Mouse (Mus musculus): Measurements from ENCODE around the gene Nav2. TPM values are rescaled to one million over a fixed set of nuclear protein-coding genes. Genes with fewer than 3 reads are reported as not detected.

Nav2 gene
- polyA plus RNA-seq, 1 experiment from 2014 or later: 25.6 TPM

DNA sequence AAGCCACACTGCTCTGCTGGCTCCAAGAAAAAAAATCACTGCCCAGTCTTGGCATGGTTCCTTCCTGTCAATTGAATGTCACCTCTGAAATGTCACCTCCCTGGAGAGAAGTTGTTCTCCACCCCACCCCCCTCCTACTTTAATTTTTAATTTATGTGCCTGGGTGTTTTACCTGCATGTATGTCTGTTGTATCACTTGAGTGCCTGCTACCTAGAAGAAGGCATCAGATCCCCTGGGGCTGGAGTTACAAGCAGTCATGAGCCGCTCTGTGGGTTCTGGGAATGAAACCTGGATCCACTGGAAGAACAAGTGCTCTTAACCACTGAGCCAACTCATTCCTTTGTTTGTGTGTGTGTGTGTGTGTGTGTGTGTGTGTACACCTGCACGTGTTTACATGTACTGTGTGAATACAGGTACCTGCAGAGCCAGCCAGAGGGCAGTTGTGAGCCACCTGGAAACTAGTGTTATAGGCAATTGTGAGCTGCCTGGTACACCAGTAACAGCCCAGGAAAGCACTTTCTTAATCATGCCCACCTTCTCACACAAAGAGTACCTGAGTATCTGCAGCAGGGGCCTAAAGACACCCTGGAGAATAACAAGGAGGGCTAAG, 433.5 kb downstream of the Nav2 start:
- Histone ChIP-seq H3K4me1 (replicated peaks) (peaks cover 63% of the 10 kb centered on the region), H3K27ac (peak overlapping the region; percentile 73), H3K4me3 (no peak overlapping the region), H3K36me3 (no peaks in the 10 kb centered on the region), H3K9me3 (no peaks in the 10 kb centered on the region), H3K27me3 (ENCODE audit: insufficient read depth, poor library complexity, severe bottlenecking) (no peaks in the 10 kb centered on the region)
- 84% methylated on average over 2 of the region's 2 CpGs for WGBS
- DNase-seq (ENCODE audit: low spot score): no peak

DNA sequence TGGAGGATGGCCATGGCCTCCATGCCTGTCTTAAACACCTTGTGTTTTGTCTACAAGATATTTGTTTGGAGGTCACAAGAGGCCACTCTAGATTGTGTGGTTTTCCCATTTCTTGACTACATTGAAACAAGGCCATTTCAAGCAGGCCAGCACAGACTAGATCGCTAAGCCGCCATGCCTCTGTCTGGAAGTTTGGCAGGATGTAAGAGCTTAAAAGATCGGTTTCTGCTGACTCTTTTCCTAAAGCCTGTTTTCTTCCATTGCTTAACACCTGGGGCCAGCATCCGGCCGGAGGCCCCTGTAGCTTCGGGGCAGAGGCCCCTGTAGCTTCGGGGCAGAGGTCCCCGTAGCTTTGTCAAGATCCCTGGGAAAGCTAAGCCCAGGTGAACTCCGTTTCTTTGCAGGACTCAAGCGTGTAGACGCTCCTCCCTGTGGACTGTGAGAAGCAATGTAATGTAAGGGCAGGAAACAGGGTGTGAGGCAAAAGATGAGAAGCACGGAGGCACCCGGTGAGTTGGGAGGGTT, 434.1 kb downstream of the Nav2 start:
- 46% methylated on average over 13 of the region's 13 CpGs for WGBS
- Histone ChIP-seq H3K4me3 (no peak overlapping the region), H3K27ac (peak overlapping the region; percentile 73), H3K27me3 (ENCODE audit: insufficient read depth, poor library complexity, severe bottlenecking) (0 out of 2 replicates have a peak, but pooled peaks cover 4% of the 10 kb centered on the region), H3K9me3 (no peaks in the 10 kb centered on the region), H3K4me1 (replicated peaks) (peaks cover 63% of the 10 kb centered on the region), H3K36me3 (no peaks in the 10 kb centered on the region)
- no peak for DNase-seq (ENCODE audit: low spot score)

DNA sequence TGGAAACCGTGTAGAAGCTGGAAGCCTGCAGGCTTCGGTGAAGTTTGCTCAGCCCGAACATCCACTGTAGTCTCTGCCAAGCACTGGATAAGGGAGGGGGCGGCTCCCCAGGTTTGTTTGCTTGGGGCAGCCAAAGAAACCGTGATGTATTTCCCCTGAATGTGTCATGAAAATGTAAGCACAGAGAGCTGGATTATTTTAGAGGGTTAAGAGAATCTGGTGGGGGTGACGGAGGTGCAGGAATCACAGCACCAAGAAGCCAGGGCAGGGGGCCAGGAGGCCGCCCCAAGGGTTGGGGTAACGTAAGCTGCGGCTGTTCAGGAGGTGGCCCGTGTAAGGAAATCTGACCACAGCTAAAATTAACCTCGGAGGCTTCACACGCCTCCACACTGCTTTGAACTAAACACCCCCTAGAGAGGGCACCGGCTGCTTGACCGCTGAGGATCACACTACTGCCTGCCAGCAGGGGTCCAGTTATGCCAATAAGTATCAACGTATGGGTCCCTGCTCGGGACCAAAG, 434.6 kb downstream of the Nav2 start:
- no peaks in the 10 kb centered on the region for H3K36me3 ChIP-seq
- WGBS: 19% methylated on average over 16 of the region's 16 CpGs
- peaks cover 63% of the 10 kb centered on the region for H3K4me1 ChIP-seq (replicated peaks)
- no peaks in the 10 kb centered on the region for H3K9me3 ChIP-seq
- H3K27ac ChIP-seq: peak overlapping the region; percentile 73
- 0 out of 2 replicates have a peak, but pooled peaks cover 9% of the 10 kb centered on the region for H3K27me3 ChIP-seq (ENCODE audit: insufficient read depth, poor library complexity, severe bottlenecking)
- H3K4me3 ChIP-seq: 0 out of 2 replicates have a peak overlapping the region, but pooled peaks have one; percentile 23
- no peak for DNase-seq (ENCODE audit: low spot score)

DNA sequence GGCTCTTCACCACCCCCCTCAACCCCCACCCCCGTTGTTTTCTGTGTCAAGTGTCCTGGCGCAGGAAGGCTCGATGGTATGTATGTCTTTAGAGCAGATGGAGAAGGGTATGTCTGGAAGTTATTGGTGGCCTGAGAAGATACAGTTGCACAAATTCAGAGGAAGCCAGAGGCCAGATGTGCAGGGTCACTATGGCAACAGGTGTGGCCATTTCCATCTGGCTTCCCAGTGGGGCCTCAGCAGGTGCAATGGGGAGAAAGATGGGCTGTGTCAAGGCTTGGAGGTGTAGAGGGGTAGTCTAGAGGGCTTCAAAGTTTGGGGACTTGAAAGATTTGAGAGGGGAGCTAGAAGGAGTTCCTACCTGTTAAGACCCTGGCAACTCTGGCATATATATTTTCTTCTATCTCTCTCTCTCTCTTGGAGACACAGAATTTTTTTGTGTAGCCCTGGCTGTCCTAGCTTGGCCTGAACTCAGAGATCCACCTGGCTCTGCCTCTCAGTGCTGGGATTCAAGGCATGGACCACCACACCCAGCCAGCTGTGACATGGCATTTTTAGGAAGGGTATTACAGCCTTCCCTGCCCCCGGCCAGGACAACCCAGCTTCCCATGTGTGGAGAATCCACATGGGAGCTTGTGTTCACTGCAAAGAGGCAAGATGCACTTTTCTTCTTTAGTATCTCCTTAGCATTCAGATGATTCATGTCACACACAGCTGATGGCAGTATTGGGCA, 435.4 kb downstream of the Nav2 start:
- peak overlapping the region; percentile 73 for H3K27ac ChIP-seq
- no peaks in the 10 kb centered on the region for H3K9me3 ChIP-seq
- peaks cover 69% of the 10 kb centered on the region for H3K4me1 ChIP-seq (replicated peaks)
- peaks cover 12% of the 10 kb centered on the region; the same call in 1 of the 2 replicates for H3K27me3 ChIP-seq (ENCODE audit: insufficient read depth, poor library complexity, severe bottlenecking)
- no peak overlapping the region for H3K4me3 ChIP-seq
- H3K36me3 ChIP-seq: no peaks in the 10 kb centered on the region
- DNase-seq (ENCODE audit: low spot score): no peak
- 42% methylated on average over 4 of the region's 4 CpGs for WGBS

DNA sequence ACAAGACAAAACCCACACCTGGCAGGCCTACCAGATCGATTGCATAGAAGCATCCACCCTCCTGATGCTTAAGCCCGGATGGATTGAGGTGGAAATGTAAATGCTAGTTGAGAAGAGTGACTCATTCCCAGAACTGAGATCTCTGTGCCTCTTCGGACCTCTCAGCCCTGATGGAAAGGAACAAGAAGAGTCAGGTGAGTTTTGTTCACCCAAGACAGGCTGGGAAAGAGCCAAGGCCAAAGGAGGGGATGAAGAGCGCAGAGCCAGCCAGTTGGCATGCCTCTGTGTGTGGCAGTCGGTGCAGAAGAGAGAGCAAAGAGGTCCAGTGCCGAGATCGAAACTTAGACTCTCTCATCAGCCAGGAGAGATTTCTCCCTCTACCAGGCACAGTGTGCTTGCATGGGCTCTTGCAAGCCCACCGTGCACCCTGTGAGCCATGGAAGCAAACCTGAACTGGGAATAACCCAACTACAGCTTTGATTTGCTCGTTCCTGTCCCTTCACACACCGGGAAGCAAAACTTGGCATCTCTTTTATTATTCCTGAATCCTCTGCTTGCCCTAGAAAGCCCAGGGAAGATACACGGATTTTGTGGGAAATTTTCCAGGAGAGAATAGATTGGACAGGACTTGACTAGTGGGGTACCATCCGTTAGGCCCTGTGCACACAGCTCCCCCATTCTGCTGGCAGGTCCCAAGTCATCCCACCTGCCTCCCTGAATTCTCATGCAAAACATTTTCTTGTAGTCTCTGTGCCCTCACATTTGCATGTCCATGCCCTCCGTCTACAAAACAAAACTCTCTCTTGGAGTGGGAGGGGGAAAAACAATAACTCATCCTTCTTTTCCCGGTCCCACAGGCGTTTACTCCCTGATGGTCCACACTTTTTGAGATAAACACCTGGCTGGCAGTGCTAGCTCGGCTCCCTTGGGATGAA, 439.1 kb downstream of the Nav2 start:
- 29% methylated on average over 16 of the region's 16 CpGs for WGBS
- no peak for DNase-seq (ENCODE audit: low spot score)
- Histone ChIP-seq H3K27ac (peak overlapping the region; percentile 23; the same call in 1 of the 2 replicates), H3K4me3 (no peak overlapping the region), H3K36me3 (no peaks in the 10 kb centered on the region), H3K9me3 (no peaks in the 10 kb centered on the region), H3K27me3 (ENCODE audit: insufficient read depth, poor library complexity, severe bottlenecking) (peaks cover 12% of the 10 kb centered on the region; the same call in 1 of the 2 replicates), H3K4me1 (replicated peaks) (peaks cover 57% of the 10 kb centered on the region)

DNA sequence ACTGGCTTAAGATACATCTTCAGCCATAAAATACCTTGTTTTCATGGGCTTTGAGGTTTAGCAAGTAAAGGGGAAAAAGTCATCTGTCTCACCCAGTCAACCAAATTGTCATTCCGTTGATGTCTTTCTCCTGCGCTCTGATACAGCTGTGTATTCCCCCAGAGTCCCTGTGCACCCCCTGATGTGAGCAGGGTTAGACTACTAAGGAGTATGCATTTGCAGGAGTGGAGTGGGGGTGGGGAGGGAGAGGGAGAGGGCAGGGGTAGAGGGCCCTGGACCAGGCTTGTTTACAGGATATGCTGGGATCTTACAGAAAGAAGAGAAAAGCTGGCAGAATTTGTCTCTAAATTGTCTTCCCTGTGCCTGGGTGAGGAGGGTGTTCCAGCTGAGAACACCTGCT, 440.1 kb downstream of the Nav2 start:
- Histone ChIP-seq H3K27ac (peak overlapping the region; percentile 35; the same call in 1 of the 2 replicates), H3K36me3 (no peaks in the 10 kb centered on the region), H3K4me1 (replicated peaks) (peaks cover 52% of the 10 kb centered on the region), H3K9me3 (no peaks in the 10 kb centered on the region), H3K27me3 (ENCODE audit: insufficient read depth, poor library complexity, severe bottlenecking) (peaks cover 12% of the 10 kb centered on the region; the same call in 1 of the 2 replicates), H3K4me3 (no peak overlapping the region)
- WGBS: 20% methylated on average over 2 of the region's 2 CpGs
- DNase-seq (ENCODE audit: low spot score): no peak

DNA sequence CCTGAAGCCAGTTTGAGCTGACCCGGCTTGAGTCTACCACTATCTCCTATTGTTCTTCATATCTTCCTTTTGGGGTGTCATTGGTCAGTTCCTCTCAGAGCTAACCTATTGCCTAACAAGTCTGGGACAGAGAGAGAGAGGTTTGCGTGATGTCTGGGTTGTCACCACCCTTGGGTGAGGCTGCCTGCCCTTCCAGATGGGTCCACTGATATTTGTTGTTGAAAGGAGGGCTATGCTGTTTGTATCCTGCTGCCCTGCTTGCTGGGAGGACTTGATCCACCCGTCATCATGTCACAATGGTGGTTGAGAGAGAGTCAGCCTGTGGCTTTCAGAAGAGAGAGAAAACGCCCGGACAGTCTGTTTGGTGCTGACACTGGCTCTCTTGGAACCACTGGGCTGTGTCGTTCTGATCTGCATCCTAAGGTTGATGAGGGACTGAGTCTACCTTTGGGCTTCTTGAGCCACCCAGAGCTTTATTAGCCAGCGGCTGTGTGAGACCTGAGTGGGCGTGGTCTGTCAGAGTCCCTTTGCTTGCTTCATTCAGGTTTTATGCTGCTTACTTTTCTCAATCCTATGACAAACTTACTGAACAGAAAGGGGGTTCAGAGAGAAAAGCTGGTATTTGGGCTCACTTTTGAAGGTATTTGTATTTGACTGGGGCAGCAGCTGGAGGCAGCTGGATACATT, 441.9 kb downstream of the Nav2 start:
- no peak for DNase-seq (ENCODE audit: low spot score)
- H3K36me3 ChIP-seq: no peaks in the 10 kb centered on the region
- peaks cover 56% of the 10 kb centered on the region for H3K4me1 ChIP-seq (replicated peaks)
- H3K27ac ChIP-seq: peak overlapping the region; percentile 29; the same call in 1 of the 2 replicates
- H3K27me3 ChIP-seq (ENCODE audit: insufficient read depth, poor library complexity, severe bottlenecking): peaks cover 12% of the 10 kb centered on the region; the same call in 1 of the 2 replicates
- WGBS: 71% methylated on average over 8 of the region's 8 CpGs
- H3K4me3 ChIP-seq: no peak overlapping the region
- no peaks in the 10 kb centered on the region for H3K9me3 ChIP-seq

DNA sequence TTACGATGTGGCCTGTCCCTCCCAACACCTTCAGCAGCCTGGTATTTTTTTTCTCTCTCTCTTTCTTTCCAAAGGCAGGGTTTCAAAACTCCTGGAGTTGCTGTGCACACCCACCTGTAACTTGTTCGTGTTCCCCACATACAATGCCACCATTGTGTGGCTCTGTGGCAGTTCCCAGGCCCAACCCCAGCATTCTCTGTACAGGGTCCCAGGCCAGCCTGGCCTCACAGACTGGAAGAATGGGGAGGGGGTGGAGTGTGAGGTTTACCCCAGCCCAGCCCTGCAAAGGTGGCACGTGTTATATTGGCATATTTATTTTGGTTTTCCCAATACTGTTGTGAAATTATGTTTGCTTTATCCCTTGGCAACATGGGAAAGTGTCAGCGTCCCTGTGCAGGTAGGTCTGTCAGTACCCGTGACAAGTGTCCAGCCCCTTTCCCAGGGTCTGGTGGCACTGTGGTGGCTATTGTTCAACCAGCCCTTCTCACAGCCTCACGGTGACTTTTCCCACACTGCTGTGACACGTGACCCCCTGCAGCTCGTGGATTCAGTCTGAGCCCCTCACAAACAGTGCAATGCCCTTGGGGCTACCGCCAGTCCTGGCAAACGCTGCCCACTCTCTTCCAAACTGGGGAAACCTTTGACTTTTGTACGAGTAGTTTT, 443.2 kb downstream of the Nav2 start:
- Histone ChIP-seq H3K4me3 (no peak overlapping the region), H3K36me3 (no peaks in the 10 kb centered on the region), H3K27ac (peak overlapping the region; percentile 81), H3K4me1 (replicated peaks) (peaks cover 61% of the 10 kb centered on the region), H3K27me3 (ENCODE audit: insufficient read depth, poor library complexity, severe bottlenecking) (peaks cover 12% of the 10 kb centered on the region; the same call in 1 of the 2 replicates), H3K9me3 (no peaks in the 10 kb centered on the region)
- 39% methylated on average over 11 of the region's 11 CpGs for WGBS
- DNase-seq (ENCODE audit: low spot score): no peak

DNA sequence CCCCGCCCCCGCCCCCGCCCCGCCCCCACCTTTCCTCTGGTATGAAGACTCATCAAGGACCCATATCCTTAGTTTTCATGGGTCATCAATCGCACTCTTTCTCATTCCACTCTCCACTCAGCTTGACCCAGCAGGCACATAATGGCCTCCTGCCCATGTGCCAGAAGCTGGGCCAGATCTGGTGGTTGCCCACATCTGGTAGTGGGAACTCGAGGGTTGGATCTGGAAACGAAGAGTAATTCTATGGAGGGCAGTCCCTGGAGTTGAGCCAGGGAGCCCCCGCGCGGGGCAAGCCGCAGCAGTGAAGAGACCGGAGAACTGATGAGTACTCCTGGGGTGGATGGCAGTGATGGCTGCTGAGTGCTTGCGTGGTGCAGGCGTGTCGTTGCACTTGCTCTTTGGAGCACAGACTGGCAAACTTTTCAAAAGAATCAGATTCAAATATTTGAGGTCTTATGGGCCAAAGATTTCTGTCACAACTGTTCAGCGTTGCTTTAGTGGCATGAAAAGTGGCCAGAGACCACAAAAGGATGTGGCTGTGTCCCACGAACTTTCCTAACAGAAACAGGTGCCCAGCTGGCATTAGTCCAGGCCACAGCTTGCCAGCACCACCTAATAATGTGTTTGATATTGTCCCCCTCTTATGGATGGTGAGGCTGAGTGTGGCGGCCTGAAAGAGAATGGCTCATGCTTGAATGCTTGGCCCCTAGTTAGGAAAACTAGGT, 449.1 kb downstream of the Nav2 start:
- H3K27me3 ChIP-seq (ENCODE audit: insufficient read depth, poor library complexity, severe bottlenecking): no peaks in the 10 kb centered on the region
- H3K4me3 ChIP-seq: no peak overlapping the region
- H3K36me3 ChIP-seq: no peaks in the 10 kb centered on the region
- no peaks in the 10 kb centered on the region for H3K9me3 ChIP-seq
- no peak overlapping the region; the same call in 1 of the 2 replicates for H3K27ac ChIP-seq
- H3K4me1 ChIP-seq (replicated peaks): peaks cover 62% of the 10 kb centered on the region
- DNase-seq (ENCODE audit: low spot score): no peak
- 89% methylated on average over 18 of the region's 18 CpGs for WGBS

DNA sequence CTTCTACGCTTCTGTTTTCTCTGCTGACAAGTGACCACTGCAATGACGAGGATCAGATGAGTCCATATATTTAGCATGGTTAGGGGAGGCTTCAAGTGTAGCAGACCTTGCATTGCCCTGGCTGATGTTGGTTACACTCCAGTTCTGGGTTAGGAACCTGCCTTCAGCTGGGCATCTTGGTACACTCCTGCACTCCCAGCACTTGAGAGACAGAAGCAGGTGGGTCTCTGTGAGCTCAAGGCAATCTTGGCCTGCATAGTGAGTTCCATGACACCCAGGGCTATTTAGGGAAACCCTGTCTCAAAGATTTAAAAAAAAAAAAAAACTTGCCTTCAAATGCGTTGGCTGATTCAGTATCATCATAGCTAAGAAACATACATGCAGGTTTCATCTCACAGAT, 450.6 kb downstream of the Nav2 start:
- no peak for DNase-seq (ENCODE audit: low spot score)
- H3K27me3 ChIP-seq (ENCODE audit: insufficient read depth, poor library complexity, severe bottlenecking): no peaks in the 10 kb centered on the region
- H3K27ac ChIP-seq: no peak overlapping the region
- peaks cover 57% of the 10 kb centered on the region for H3K4me1 ChIP-seq (replicated peaks)
- 89% methylated on average over 3 of the region's 3 CpGs for WGBS
- H3K4me3 ChIP-seq: no peak overlapping the region
- H3K9me3 ChIP-seq: no peaks in the 10 kb centered on the region
- H3K36me3 ChIP-seq: no peaks in the 10 kb centered on the region; the same call in 1 of the 2 replicates

DNA sequence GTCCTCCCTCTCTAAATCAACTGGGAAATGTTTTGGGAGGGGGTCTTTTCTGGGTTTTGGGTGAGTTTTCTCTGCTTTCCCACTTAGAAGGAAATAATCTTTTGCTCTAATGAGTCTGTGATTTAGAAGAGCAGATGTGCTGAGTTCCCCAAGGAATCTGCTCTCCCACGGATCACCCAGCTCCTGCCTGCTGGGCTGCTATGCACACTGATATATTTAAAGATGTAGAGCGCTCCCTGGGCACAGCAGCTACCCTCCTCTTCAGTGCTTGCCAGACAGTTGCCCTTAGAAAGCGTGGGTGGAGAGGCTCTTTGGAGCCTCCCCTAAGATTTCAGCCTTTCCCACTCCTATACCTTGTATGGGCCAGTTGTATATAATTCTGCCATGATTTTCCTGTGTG, 452.1 kb downstream of the Nav2 start:
- DNase-seq (ENCODE audit: low spot score): no peak
- WGBS: 74% methylated on average over 3 of the region's 3 CpGs
- no peak overlapping the region for H3K4me3 ChIP-seq
- H3K9me3 ChIP-seq: no peaks in the 10 kb centered on the region
- no peaks in the 10 kb centered on the region; the same call in 1 of the 2 replicates for H3K36me3 ChIP-seq
- H3K4me1 ChIP-seq (replicated peaks): peaks cover 42% of the 10 kb centered on the region
- peak overlapping the region; percentile 71 for H3K27ac ChIP-seq
- H3K27me3 ChIP-seq (ENCODE audit: insufficient read depth, poor library complexity, severe bottlenecking): no peaks in the 10 kb centered on the region

Data from hindbrain, embryonic 10.5 days (tissue).